Mouse (Mus musculus) intestine, embryonic 16.5 days (tissue): ENCODE measurements around the gene 3110082I17Rik. TPM values are rescaled to one million over a fixed set of nuclear protein-coding genes. Genes with fewer than 3 reads are reported as not detected.

Experiments used
- ATAC-seq: fragments of 200-750 bp; cut with Nextera tagmentation; 2 replicates; pipeline ENCODE4 v1.8.0; 2017; ENCODE audit warnings: moderate TSS enrichment, moderate library complexity
- H3K27ac ChIP-seq: fragments of 300-500 bp; sonication (generic); 2 replicates; pipeline ENCODE4 v1.5.1; 2014; ENCODE audit warnings: mild to moderate bottlenecking, low read length
- H3K27me3 ChIP-seq: fragments of 300-500 bp; sonication (generic); replicated peaks from 2 replicates; pipeline ENCODE4 v1.6.1; 2014; ENCODE audit warnings: low read length, control low read depth, mixed read lengths; ENCODE audit not compliant: control insufficient read depth, insufficient read depth
- H3K36me3 ChIP-seq: fragments of 300-500 bp; sonication (generic); 2 replicates; pipeline ENCODE4 v1.6.1; 2014; ENCODE audit warnings: low read length, control low read depth; ENCODE audit not compliant: control insufficient read depth, insufficient read depth
- H3K4me1 ChIP-seq: fragments of 300-500 bp; sonication (generic); 2 replicates; pipeline ENCODE4 v1.6.1; 2014; ENCODE audit warnings: low read length, control low read depth, mixed read lengths; ENCODE audit not compliant: control insufficient read depth, insufficient read depth
- H3K4me2 ChIP-seq: fragments of 300-500 bp; sonication (generic); 2 replicates; pipeline ENCODE4 v1.6.1; 2014; ENCODE audit warnings: low read depth, low read length, control low read depth
- H3K4me3 ChIP-seq: fragments of 300-500 bp; sonication (generic); 2 replicates; pipeline ENCODE4 v1.5.1; 2014; ENCODE audit warnings: mild to moderate bottlenecking, low read length
- H3K9ac ChIP-seq: fragments of 300-500 bp; sonication (generic); 2 replicates; pipeline ENCODE4 v1.6.1; 2014; ENCODE audit warnings: low read depth, low read length
- H3K9me3 ChIP-seq: fragments of 300-500 bp; sonication (generic); 2 replicates; pipeline ENCODE4 v1.6.1; 2016; ENCODE audit warnings: low read length, control low read depth; ENCODE audit not compliant: control insufficient read depth
- WGBS: fragments of 180-500 bp; shearing (Covaris S2); extraction: QIAGEN DNeasy Blood & Tissue Kit; methylation state at CpG from one replicate; pipeline ENCODE4 v1.1.7; 2014; 5-methylcytosine and 5-hydroxymethylcytosine counted together
- polyA plus RNA-seq: library from polyadenylated mRNA; unstranded; fragments of >200 nt; fragmentation: Nextera tagmentation; extraction: Ambion mirVana; gene quantifications from 2 replicates; pipeline ENCODE4 v1.2.1, GENCODE M21; 2015

The 3110082I17Rik gene
- polyA plus RNA-seq, 1 experiment from 2014 or later: 35.5 TPM

DNA sequence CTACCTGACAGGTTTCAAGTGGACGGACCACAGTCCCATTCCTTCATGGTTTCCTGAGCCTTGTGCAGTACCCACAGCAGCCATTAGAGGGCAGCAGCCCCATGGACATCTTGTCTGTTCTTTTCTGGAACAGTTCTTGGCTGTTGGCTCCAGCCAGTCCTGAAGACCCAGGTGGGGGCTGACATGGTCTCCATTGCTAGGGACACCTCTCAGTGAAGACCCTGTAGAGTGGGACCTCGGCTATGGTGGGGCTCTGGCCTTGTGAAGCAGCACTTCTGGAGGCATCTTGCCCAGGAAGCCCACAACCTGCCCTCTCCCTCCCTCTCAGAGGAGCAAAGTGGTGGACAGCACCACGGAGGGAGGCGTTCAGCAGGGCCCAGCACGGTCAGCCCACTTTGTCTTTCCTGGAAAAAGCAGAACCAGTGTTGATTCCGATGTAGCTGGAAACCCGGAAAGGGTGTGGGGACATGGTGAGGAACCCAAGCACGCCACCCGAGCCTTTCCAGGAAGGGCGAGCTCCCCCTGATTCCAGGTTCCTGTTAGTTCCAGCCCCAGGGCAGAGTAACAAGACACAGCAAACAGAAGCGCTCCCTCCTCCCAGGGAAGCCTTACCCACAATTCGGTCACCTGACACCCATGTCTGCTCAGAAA is 95.9 kb downstream of the 3110082I17Rik start:
- Histone ChIP-seq H3K27me3 (no peaks in the 10 kb centered on the region), H3K9me3 (no peaks in the 10 kb centered on the region), H3K4me1 (peaks cover 12% of the 10 kb centered on the region), H3K4me2 (no peak overlapping the region), H3K9ac (peak overlapping the region; percentile 40), H3K36me3 (no peaks in the 10 kb centered on the region), H3K4me3 (no peak overlapping the region), H3K27ac (peak overlapping the region; percentile 66; the same call in 1 of the 2 replicates)
- ATAC-seq: peak; percentile 37
- 28% methylated on average over 12 of the region's 12 CpGs for WGBS

- H3K36me3 ChIP-seq: no peaks in the 10 kb centered on the region
- H3K9me3 ChIP-seq: no peaks in the 10 kb centered on the region
- no peaks in the 10 kb centered on the region for H3K27me3 ChIP-seq
- 64% methylated on average over 7 of the region's 7 CpGs for WGBS
- ATAC-seq: no peak
- no peak overlapping the region for H3K9ac ChIP-seq
- no peak overlapping the region for H3K4me2 ChIP-seq
- H3K27ac ChIP-seq: no peak overlapping the region
- H3K4me3 ChIP-seq: no peak overlapping the region
- H3K4me1 ChIP-seq: peaks cover 12% of the 10 kb centered on the region
These were observed 96.5 kb downstream of the 3110082I17Rik start for GRCm38 (mm10) chr5:139363858-139364257.

GRCm38 (mm10) chr5:139359244-139359643 is 101.1 kb downstream of the 3110082I17Rik start:
- H3K4me1 ChIP-seq: peaks cover 18% of the 10 kb centered on the region
- no peak overlapping the region for H3K4me3 ChIP-seq
- H3K4me2 ChIP-seq: no peak overlapping the region
- ATAC-seq: no peak
- no peak overlapping the region for H3K9ac ChIP-seq
- no peaks in the 10 kb centered on the region for H3K36me3 ChIP-seq
- 95% methylated on average over 5 of the region's 5 CpGs for WGBS
- H3K9me3 ChIP-seq: no peaks in the 10 kb centered on the region
- no peaks in the 10 kb centered on the region for H3K27me3 ChIP-seq
- peak overlapping the region; percentile 49 for H3K27ac ChIP-seq

DNA sequence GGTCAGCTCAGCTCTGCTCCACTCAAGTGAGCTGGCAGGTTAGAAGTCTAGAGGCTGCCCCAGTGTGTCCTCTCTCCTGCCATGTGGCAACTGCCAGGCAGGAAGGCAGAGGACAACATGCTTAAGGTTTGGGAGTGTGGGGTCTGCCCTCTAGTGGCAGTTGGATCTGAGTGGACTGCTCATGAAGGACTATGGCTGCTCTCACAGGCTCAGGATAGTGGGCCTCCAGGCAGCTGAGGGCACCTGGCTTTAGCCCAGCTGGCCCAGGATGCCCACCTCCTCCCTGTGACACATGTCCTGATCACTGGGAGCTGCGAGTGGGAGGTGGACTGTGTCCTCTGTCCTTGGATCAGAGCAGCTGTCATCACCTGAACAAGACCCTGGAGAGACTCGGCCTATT is 101.7 kb downstream of the 3110082I17Rik start:
- Histone ChIP-seq H3K36me3 (no peaks in the 10 kb centered on the region), H3K9me3 (no peaks in the 10 kb centered on the region), H3K4me3 (no peak overlapping the region), H3K9ac (no peak overlapping the region), H3K4me1 (peaks cover 16% of the 10 kb centered on the region), H3K27me3 (no peaks in the 10 kb centered on the region), H3K27ac (peak overlapping the region; percentile 49), H3K4me2 (no peak overlapping the region)
- 65% methylated on average over 2 of the region's 2 CpGs for WGBS
- peak; percentile 16 for ATAC-seq

DNA sequence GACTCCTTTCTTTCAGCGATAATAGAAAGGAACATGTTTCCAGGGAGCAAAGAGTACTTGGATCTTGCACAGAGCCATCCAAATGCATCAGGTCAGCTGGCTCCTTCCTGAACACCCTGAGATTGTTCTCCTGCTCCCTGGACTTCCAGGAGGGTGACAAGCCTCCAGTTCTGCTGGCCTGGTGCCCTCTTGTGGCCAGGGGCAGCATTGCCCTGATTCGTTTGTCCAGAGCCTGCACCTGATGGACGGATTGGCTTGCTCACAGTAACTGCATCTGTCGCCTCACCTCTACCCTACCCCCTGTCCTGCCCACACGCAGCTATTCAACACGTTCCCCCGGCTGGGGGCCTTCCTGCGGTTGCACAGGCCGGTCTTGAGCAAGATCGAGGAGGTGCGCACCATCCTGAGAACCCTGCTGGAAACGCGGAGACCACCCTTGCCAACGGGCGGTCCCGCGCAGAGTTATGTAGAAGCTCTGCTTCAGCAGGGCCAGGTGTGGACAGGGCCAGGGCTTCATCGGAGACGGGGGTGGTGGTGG is 105.0 kb downstream of the 3110082I17Rik start:
- H3K27ac ChIP-seq: peak overlapping the region; percentile 59; the same call in 1 of the 2 replicates
- H3K9ac ChIP-seq: peak overlapping the region; percentile 76
- no peaks in the 10 kb centered on the region for H3K9me3 ChIP-seq
- H3K4me1 ChIP-seq: peaks cover 25% of the 10 kb centered on the region
- 35% methylated on average over 19 of the region's 19 CpGs for WGBS
- H3K27me3 ChIP-seq: no peaks in the 10 kb centered on the region
- H3K4me3 ChIP-seq: peak overlapping the region; percentile 55
- H3K36me3 ChIP-seq: no peaks in the 10 kb centered on the region
- peak overlapping the region; percentile 63 for H3K4me2 ChIP-seq
- ATAC-seq: no peak

DNA sequence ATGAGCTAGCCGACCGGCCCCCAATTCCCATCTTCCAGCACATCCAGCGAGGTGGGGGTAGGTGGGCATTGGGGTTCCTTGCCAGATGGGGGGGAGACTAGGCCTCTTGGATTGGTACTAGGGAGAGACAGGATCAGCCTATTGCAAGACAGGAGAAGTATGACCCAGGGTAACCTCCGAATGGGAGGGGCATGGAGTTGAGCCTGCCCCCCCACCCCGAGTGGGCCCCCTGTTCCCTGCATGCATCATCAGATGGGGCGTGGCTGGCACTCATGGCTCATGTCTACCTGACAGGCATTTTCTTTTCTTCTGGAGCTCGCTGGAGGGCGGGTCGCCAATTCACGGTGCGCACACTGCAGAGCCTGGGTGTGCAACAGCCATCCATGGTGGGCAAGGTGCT is 106.4 kb downstream of the 3110082I17Rik start:
- no peaks in the 10 kb centered on the region for H3K27me3 ChIP-seq
- peaks cover 33% of the 10 kb centered on the region for H3K4me1 ChIP-seq
- H3K4me2 ChIP-seq: peak overlapping the region; percentile 63
- WGBS: 70% methylated on average over 11 of the region's 11 CpGs
- peak overlapping the region; percentile 89 for H3K27ac ChIP-seq
- peak overlapping the region; percentile 76 for H3K9ac ChIP-seq
- no peaks in the 10 kb centered on the region for H3K9me3 ChIP-seq
- H3K36me3 ChIP-seq: no peaks in the 10 kb centered on the region
- peak overlapping the region; percentile 55 for H3K4me3 ChIP-seq
- ATAC-seq: peak; percentile 54

DNA sequence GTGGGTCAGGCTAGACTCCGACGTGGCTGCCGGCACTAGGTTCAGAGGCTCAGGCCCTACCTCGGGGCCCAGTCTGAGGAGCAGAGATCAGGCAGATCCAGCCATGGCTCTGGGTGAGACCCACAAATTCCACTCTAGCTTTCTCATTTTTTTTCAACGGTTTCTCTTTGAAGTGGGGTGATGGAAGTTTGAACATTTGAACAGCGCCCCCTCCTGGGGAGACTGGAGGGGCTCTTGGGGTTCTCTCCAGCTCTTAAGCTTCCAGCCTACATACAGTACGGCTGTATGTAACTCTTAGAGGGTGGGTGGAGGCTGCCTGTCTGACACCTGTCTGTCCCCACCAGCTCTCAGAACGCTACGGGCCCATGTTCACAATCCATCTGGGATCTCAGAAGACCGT is 106.8 kb downstream of the 3110082I17Rik start:
- Histone ChIP-seq H3K4me1 (peaks cover 33% of the 10 kb centered on the region), H3K27me3 (no peaks in the 10 kb centered on the region), H3K36me3 (no peaks in the 10 kb centered on the region), H3K27ac (peak overlapping the region; percentile 89), H3K4me2 (peak overlapping the region; percentile 63), H3K4me3 (peak overlapping the region; percentile 55), H3K9ac (peak overlapping the region; percentile 76), H3K9me3 (no peaks in the 10 kb centered on the region)
- peak; percentile 24 for ATAC-seq
- 43% methylated on average over 10 of the region's 10 CpGs for WGBS

DNA sequence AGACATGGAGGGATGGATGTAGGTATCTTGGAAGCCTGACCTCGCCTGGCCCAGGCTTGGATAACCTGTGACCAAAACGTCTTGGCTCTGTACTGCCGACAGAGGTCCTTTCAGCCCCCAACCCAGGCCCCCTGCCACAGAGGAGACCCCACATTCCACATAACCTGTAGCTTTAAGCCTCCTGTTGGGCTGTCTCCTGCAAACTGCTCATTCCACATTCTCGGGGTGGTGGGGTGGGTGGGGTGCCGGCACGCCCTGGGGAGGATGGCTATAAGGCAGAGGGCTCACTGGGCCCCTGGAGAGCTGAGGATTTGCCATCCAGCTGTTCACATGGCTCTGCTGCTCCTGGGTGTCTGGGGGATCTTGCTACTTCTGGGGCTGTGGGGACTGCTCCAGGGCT is 108.0 kb downstream of the 3110082I17Rik start, which contains the start of gene Cyp2w1:
Gene Cyp2w1 (plus strand): TSS at position 301 of the 400 bp plus-strand sequence.
- peaks cover 40% of the 10 kb centered on the region for H3K4me1 ChIP-seq
- H3K4me2 ChIP-seq: peak within 1 kb of the TSS; percentile 63
- no peaks in the 10 kb centered on the region for H3K9me3 ChIP-seq
- no peaks in the 10 kb centered on the region for H3K36me3 ChIP-seq
- peak within 1 kb of the TSS; percentile 76 for H3K9ac ChIP-seq
- H3K4me3 ChIP-seq: peak within 1 kb of the TSS; percentile 55
- H3K27me3 ChIP-seq: no peaks in the 10 kb centered on the region
- peak; percentile 29 for ATAC-seq
- peak within 1 kb of the TSS; percentile 95 for H3K27ac ChIP-seq
- 45% methylated on average over 6 of the region's 6 CpGs for WGBS

DNA sequence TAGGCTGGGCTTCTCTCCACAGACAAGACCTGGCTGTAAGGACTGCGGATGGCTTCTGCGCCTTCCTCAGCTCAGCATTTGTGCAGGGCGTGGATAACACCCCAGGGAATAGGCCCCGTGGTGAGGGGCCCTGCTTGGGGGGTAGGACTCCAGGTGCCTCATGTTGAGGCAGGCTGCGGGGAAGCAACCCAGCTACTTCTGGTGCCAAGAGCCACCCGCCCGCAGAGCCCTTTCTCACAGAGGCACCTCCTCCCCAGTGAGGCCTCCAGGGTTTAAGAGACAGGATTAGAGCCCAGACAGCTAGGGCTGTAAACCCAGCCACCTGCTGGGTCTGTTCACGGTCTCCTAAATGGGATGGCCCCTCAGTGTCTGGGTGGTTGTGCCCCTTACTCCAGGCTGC is 108.7 kb downstream of the 3110082I17Rik start:
- WGBS: 18% methylated on average over 8 of the region's 8 CpGs
- ATAC-seq: peak; percentile 73
- no peaks in the 10 kb centered on the region for H3K36me3 ChIP-seq
- H3K4me1 ChIP-seq: peaks cover 41% of the 10 kb centered on the region
- no peaks in the 10 kb centered on the region for H3K9me3 ChIP-seq
- H3K9ac ChIP-seq: peak overlapping the region; percentile 76
- peak overlapping the region; percentile 95 for H3K27ac ChIP-seq
- no peaks in the 10 kb centered on the region for H3K27me3 ChIP-seq
- H3K4me3 ChIP-seq: peak overlapping the region; percentile 55
- H3K4me2 ChIP-seq: peak overlapping the region; percentile 63
